In the genomic region with DNA sequence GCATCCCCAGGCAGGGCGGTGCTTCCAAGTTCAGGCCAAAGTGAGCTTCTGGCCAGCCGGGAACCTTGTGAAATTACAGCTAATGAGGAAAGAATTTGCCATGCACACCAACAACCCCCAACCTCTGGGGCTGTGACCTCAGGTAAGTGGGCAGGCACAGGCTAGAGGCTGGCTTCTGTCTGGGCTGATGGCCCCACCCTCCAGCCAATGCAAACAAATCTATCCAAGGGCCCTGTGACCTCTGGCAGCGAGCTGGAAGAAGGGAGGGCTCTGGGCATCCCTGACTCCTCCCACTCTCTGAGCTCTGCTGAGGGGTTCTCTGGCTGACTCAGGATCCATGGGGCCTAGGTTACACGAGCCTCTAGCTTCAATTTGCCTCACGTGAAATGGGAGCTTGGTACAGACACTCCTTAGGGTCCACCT, we compare ENCODE assay signal across 9 mouse cellular contexts. TPM values are rescaled to one million over a fixed set of nuclear protein-coding genes. Genes with fewer than 3 reads are reported as not detected.
DNase-seq lines count a peak whose midpoint lies in the region; ATAC-seq and TF ChIP-seq lines count a peak whose summit lies in the region.
"Had no signal": no experiment of that assay in that cellular context is flagged by ENCODE, and none has a peak within 500 bp of the region (broad histone marks: within the 10 kb centered on the region; RNA-seq: fewer than 3 reads in every experiment).

No protein-coding gene starts in this region.

- WGBS in embryonic facial prominence, embryonic 11.5 days = 13% methylated on average over 5 of the region's 5 CpGs
- WGBS in lung, embryonic 14.5 days = 16% methylated on average over 5 of the region's 5 CpGs

- no peaks in the 10 kb centered on the region for H3K27me3 ChIP-seq in embryonic facial prominence, embryonic 11.5 days (ENCODE audit: control insufficient read depth, insufficient read depth, low read length)
- H3K27me3 ChIP-seq in lung, embryonic 14.5 days (ENCODE audit: insufficient read depth, low read length) = no peaks in the 10 kb centered on the region

- intact Hi-C loops in left cerebral cortex, postnatal 4 days (cut with DNase I) = no loop called here

- TF ChIP-seq CTCF in lung, embryonic 14.5 days (IDR thresholded peaks at IDR 0.05; ENCODE audit: low read depth) = no peak

- peak; percentile 73; the same call in 1 of the 2 replicates for ATAC-seq in embryonic facial prominence, embryonic 11.5 days (replicated peaks; ENCODE audit: insufficient number of reproducible peaks, low FRiP score, low TSS enrichment, low read depth)
- peak; percentile 85 for ATAC-seq in lung, embryonic 14.5 days (ENCODE audit: insufficient read depth)
- ATAC-seq in frontal cortex, adult (ENCODE audit: low TSS enrichment) = no peak

- H3K9ac ChIP-seq in embryonic facial prominence, embryonic 11.5 days (replicated peaks; ENCODE audit: low read length) = no peak overlapping the region
- H3K9ac ChIP-seq in lung, embryonic 14.5 days = no peak overlapping the region

- no peak overlapping the region for H3K4me2 ChIP-seq in embryonic facial prominence, embryonic 11.5 days (ENCODE audit: low read depth, low read length)
- no peak overlapping the region for H3K4me2 ChIP-seq in lung, embryonic 14.5 days

- no peaks in the 10 kb centered on the region for H3K9me3 ChIP-seq in embryonic facial prominence, embryonic 11.5 days (replicated peaks; ENCODE audit: control insufficient read depth, low read length)
- no peaks in the 10 kb centered on the region for H3K9me3 ChIP-seq in lung, embryonic 14.5 days (ENCODE audit: low read depth, low read length)

- peak; percentile 4 for DNase-seq in NIH3T3 (ENCODE audit: low read depth)
- peak; percentile 63 for DNase-seq in embryonic facial prominence, embryonic 11.5 days (ENCODE audit: low spot score)
- DNase-seq in kidney, adult 8-10 months = peak; percentile 47 to 65
- DNase-seq in lung, embryonic 14.5 days = peak; percentile 68
- no peak for DNase-seq in left cerebral cortex, postnatal 4 days
- no peak for DNase-seq in cerebellum, postnatal 25 days
- no peak for DNase-seq in spleen, postnatal 14 days (ENCODE audit: low spot score in 2 of 2)
- DNase-seq: thymus, postnatal 4 days had no signal

- no peak overlapping the region for H3K27ac ChIP-seq in embryonic facial prominence, embryonic 11.5 days (replicated peaks; ENCODE audit: low read depth, low read length)
- no peak overlapping the region for H3K27ac ChIP-seq in lung, embryonic 14.5 days (ENCODE audit: low read depth)

- H3K36me3 ChIP-seq in embryonic facial prominence, embryonic 11.5 days (replicated peaks; ENCODE audit: control insufficient read depth, insufficient read depth, low read depth, low read length) = no peaks in the 10 kb centered on the region
- peaks cover 6% of the 10 kb centered on the region for H3K36me3 ChIP-seq in lung, embryonic 14.5 days (ENCODE audit: insufficient read depth)

- 0 out of 2 replicates have a peak, but pooled peaks cover 4% of the 10 kb centered on the region for H3K4me1 ChIP-seq in embryonic facial prominence, embryonic 11.5 days (ENCODE audit: control insufficient read depth, insufficient read depth, low read length)
- H3K4me1 ChIP-seq in lung, embryonic 14.5 days (ENCODE audit: insufficient read depth) = peaks cover 5% of the 10 kb centered on the region; the same call in 1 of the 2 replicates

- no peak overlapping the region for H3K4me3 ChIP-seq in embryonic facial prominence, embryonic 11.5 days (ENCODE audit: low read depth, low read length)
- no peak overlapping the region for H3K4me3 ChIP-seq in lung, embryonic 14.5 days (ENCODE audit: low read depth, low read length)

RNA-seq across cellular contexts. Expression of gene Trmu, which starts 56.5 kb away (rescaled TPM):
- polyA plus RNA-seq in embryonic facial prominence, embryonic 11.5 days (2014; fragmentation: Nextera tagmentation; extraction: Ambion mirVana) = 30.7 and 31.6 TPM in 2 replicates
- 30.2 and 36.9 TPM in 2 replicates for polyA plus RNA-seq in lung, embryonic 14.5 days (2014; fragmentation: Nextera tagmentation; extraction: Ambion mirVana)
- total RNA-seq in left cerebral cortex, postnatal 4 days (2021) = 10 to 100 TPM; 36.2 to 37.8 TPM

Comparison
In these comparisons a context has a peak if more than half of its experiments do, and no peak if none do; other contexts are left out.
1. DNase-seq: peak in NIH3T3 (single experiment), embryonic facial prominence, embryonic 11.5 days (single experiment), kidney, adult 8-10 months (2 of 2) and lung, embryonic 14.5 days (single experiment); none in left cerebral cortex, postnatal 4 days (single experiment), cerebellum, postnatal 25 days (0 of 2) and spleen, postnatal 14 days (0 of 2).